Mouse (Mus musculus) kidney, postnatal 4 days (tissue): ENCODE measurements around the gene Meox2.
A peak's percentile ranks its signal among the peaks of the same experiment; 100 is the strongest.
"Not testable (repeated sequence)": the region's sequence is repeated elsewhere in the genome, so short reads cannot be mapped to it uniquely, and the experiment has no call there.

Source experiments
- DNase-seq, 2 experiments: peaks; one replicate each; pipeline ENCODE4 v3.0.0; 2021; ENCODE audit warnings: mixed read lengths in 2 of 2

Meox2 gene

DNA sequence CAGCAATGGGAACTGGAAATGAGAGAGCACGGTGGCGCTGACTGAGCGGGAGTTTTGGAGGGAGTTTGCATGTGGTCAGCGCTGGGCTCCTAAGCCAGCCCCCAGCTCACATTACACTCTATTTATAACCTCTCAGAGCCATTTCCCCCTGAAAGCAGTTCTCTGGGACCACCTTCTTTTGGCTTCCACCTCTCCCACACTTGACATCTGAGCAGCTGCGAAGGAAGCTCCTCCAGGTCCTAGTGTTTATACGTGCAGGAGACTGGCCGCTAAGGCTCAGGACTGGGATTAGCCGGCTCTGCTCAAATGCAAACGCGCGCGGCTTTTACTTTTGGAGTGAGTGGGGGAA lies at the start of gene Meox2:
Meox2 (plus strand) TSS at position 151 of the 349 bp plus-strand sequence.
- DNase-seq: peak; percentile 57 to 68

DNA sequence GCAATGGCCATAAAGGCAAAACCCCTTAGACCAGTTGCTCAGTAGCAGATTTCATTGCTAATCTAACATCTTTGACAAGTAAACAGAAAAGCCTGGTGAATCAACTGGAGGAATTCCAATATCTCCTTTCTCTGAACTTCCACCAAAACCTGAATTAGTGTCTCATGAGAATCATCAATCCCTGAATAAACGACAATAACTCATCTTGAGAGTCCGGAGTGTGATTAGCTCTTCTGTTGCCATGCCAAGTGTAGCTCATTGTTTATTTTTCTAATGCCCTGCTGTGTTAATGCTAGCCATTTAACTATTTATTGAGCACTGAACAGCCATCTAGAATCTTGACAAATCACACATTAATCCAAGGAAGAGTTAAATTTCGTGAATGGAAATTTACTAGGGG lies 35.7 kb upstream of the Meox2 start:
- no peak for DNase-seq

DNA sequence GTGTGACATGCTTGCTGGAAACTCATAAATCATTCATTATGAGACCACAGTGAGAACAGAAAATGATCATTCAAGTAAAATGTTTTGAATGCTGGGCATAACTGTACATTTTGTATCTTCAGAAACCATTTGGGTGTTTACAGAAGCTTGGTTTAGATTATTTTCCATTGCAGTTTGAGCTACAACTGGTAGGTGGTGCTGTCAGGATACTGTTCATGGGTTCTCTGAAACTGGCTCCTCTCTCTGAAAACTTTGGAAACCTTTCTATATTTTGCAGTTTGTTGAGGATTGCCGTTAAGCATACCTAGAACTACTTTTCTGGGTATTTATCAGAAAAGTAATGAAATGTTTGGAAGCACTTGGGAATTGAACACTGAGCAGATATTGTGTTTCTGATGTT lies 31.0 kb upstream of the Meox2 start:
- DNase-seq: no peak

DNA sequence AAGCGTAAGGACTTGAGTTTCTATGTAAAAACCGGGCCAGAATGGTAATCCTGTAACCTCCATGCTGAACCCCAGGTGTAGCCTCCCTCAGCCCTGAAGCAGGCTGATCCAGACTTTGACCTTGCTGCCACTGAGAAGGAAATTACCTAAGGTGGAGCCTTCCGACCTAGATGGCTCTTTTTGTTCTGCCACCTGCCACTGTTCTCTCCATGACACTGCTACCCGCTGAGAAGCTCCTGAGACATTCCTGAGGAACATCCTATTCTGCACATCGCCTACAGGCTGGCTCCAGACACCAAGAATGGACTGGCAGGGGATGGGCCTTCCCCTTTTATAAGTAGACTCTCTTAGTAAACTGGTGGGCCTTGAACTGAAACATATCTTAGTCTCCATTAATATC lies 28.3 kb upstream of the Meox2 start:
- DNase-seq: not testable (repeated sequence)

DNA sequence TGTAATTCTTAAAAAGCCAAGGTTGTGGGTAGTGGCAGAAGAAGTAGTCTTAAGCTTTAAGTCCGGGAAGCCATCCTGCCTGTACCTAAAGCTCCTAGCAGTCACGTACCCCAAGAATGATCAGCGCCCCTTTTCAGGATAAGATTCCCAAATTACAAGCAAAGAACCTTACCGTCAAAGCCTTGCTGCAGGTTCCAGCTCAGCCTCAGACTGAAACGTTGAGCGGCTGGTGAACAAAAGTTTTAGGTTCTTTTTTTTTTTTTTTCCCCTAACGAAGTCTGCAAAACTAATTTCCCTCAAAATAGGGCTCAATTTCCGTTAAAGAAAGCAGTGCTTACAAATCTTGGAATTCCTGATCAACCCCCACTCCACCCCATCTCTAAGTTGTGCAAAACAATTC lies 1.8 kb upstream of the Meox2 start:
- DNase-seq: no peak

DNA sequence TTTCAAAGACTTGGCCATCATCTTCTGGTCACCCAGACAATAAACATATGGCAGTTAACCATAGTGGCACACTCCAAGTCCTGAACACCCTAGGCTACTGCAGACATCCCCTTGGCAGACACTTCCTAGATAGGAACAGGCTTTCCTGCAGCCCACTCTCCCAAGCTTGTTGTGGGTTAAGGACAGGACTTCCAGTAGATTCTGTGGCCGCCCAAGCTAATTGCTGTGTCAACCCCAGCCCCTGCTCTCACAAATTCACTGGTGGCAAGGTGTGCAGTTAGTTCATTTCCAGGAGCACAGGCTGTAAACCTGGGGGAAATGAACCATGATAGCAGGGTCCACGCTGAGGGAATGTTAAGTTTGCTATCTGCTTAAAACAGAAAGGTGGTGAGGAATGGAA lies 1.2 kb upstream of the Meox2 start:
- DNase-seq: no peak

DNA sequence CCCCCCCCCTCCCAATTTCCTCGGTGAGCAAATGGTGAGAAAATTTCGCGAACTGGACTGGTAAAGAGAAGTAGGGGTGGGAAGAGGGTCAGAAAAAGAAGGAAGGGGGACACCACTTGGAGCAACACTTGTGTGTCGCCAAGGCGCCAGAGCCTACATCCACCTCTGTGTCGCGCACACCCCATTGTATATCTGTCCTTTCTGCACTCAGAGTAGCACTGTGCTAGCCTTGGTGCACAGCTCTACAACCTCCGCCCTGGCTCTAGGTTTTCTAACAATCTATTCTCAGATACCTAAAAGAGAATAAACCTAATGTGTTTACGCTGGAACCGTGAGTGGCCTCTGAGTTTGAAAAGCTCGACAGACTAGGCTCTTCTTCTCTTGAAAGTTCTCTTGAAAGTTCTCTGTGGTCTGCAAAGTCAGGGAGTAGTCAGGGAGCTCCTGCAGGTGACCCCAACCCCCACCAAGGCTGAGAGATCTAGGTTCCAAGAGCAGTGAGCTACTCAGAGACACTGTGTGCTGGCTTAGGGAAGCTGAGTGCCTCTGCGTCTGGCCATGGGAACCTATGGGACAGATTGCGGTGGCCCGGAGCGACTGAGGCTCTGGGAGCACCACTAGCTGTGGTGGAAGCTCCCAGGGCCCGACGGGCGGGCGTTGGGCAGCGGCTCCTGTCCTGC lies 489 bp upstream of the Meox2 start:
- no peak for DNase-seq

DNA sequence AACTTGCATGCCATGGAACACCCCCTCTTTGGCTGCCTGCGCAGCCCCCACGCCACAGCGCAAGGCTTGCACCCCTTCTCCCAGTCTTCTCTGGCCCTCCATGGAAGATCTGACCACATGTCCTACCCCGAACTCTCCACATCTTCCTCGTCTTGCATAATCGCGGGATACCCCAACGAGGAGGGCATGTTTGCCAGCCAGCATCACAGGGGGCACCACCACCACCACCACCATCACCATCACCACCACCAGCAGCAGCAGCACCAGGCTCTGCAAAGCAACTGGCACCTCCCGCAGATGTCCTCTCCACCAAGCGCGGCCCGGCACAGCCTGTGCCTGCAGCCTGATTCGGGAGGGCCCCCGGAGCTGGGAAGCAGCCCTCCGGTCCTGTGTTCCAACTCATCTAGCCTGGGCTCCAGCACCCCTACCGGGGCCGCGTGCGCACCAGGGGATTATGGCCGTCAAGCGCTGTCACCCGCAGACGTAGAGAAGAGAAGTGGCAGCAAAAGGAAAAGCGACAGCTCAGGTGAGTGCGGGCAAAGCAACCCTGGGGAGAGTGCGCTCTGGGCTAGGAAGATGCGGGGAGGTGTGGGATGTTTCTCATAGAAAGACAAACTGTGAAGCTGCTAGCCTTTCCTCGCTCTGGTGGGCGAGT lies 606 bp downstream of the Meox2 start:
- DNase-seq: peak; percentile 34 to 46

DNA sequence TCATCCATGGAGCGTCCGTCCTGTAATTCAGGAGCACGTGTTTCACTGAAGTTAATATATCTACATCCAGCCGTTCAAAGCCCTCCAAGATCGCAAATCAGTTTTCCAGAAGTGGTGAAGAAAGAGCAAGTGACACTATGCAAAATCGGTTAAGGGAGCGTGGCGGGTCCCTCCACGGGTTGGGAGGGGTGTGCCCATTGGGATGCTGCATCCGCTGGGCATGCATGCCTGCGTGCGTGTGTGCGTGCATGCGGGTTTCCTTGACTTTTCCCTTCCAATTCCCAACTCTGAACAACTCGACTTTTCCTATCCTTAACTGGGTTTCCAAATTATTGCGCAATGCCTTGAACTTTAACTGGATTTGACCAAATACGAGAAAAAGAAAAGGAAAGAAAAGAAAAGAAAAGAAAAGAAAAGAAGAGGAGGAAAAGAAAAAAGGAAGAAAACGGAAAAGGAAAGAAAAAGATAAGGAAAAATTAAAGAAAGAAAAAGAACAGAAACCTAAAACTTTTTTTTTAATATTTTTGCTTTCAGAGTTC lies 1.2 kb downstream of the Meox2 start:
- DNase-seq: peak in 1 of 2 experiments; percentile 5

DNA sequence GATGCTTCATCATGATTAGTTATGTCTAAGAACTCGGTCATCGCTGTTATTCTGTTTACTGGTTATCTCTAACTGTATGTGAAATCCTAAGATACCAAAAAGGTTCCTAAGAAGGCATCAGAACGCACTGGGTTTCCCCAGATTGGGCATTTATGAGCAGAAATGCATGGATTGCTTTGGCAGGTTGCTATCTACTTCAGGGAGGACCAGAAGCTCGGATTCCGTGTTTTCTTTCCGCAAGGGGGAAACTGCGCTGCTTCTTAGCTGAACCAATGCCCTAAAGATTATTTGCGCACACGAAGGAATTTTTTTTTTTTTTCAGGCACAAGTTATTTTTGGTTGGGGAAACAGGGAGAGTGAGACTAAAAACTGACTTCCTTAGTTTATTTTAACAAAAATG lies 2.6 kb downstream of the Meox2 start:
- no peak for DNase-seq

DNA sequence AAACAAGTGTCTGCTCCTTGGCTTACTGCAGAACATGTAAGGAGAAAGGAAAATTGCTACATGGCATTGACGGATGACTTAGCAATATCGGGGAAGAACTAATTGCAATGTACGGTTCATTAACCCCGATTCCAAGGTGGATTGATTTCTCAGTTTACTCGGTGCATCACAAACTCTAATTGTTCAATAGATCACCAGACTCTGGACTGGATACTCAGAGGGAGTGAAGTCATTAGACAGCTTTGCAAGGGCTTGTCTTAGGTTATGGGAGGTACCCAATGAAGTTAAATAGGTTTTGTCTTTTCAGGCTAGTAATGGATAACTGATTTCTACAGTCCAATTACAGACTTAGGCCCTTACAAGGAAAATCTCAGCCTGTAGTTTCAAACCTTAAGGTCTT lies 10.9 kb downstream of the Meox2 start:
- no peak for DNase-seq

DNA sequence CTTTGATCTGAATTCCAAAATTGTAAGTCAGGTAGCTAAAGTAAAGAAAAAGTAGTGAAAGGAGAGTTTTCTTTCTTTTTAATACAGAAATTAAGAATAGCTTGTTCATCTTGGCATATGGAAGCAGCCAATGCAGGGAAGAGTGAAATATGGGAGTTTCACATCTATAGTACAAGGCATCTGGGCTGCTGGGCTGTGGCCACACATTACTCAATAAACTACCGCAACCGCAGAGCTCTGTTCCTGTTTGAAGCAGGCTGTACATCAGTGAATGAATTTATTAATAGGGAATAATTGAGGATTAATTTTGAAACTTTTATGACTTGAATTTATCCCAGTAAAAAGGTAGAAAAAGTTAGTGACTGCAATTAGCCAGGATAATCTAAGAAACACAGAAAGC lies 15.4 kb downstream of the Meox2 start:
- DNase-seq: no peak

DNA sequence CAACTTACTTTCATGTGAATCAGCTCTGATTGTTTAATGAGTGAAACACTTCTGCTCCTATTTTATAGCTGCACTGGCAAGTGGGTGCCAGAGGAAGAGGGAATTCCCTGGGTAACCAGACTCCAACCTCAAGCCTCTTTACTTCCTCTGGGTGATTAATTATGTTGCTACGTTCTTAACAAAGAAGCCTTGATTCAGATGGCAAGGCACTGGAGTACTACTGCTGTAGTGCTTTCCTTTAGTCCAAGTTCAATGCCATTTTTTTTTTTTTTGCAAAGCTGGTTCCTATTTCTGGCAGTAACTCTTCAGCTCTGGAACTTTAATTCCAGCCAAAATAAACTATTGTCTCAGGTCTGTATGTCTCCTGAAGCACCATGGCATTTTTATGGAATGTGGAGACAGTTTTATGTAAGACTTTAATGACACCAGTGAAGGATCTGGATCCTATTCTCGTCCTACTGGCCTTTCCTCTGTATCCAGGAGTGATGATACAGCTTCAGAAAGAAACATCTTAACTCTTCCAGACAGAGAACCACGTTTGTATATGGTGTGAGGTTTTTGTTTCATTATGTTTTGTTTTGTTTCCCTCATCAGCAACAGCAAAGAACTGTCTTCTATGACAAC lies 33.9 kb downstream of the Meox2 start:
- DNase-seq: no peak

DNA sequence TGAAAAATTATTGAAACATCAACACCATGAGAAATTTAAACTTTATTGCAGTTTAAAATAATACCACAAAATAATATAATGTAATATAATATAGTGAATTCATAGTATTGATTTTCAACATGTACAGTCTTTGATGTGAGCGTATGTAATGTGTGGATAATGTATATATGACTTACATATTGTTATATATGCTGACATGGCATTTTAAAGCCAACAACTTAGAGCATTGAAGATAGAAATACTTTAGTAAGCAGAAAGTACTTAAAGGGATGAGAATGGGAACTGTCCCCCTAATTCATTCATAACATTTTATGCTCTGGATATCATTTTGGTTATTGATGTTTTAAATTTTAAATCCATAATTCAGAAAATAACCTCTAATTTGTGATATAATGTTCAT lies 35.5 kb downstream of the Meox2 start:
- no peak for DNase-seq

DNA sequence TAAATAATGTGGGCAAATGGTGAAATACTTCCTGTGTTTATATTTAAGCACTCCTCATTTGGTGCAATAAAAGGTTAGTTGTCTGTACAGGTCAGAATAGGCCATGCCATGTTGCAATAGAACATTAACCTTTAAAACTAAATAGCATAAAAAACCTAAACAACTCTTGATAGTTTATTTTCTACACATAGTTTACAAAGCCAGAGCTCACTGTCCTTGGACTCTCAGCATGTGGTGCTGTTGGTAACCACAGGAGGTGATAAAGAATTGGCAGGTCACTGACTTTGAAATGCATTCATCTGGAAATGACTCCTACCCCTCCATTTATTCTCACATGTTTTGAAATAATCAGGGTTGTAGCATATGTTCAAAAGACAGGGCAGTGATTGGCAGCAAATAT lies 59.4 kb downstream of the Meox2 start:
- DNase-seq: no peak

DNA sequence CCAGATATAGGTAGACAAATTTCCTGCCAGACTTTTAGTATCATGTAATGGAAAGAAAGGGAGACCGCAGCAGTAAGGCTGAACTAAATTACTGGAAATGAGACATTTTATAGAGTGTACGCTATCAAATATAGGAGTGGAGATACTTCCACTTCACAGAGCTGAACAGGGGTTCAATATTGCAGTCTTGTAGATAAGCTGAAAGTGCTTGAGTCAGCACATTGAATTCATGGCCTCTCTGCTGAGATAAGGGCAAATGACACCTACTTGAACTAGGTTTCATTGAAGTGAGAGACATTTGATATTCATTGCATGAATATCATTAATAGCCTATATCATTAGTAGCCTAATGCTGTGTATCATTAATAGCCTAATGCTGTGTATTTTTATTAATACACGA lies 65.0 kb downstream of the Meox2 start:
- no peak for DNase-seq

DNA sequence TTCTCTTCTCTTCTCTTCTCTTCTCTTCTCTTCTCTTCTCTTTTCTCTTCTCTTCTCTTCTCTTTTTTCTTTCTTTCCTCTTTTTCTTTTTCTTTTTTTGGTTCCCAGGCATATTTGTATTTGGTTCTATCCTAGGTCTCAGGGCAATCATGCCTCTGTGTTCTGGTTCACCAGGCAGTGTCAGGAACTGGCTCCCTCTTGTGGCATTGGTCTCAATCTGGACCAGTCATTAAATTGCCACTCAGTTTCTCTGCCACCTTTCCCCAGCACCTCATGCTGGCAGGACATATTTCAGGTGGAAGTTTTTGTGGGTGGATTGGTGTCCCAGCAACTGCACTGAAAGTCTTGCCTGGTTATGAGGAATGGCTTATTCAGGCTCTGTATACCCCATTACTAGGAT lies 75.3 kb downstream of the Meox2 start:
- DNase-seq: peak; percentile 38 to 49

DNA sequence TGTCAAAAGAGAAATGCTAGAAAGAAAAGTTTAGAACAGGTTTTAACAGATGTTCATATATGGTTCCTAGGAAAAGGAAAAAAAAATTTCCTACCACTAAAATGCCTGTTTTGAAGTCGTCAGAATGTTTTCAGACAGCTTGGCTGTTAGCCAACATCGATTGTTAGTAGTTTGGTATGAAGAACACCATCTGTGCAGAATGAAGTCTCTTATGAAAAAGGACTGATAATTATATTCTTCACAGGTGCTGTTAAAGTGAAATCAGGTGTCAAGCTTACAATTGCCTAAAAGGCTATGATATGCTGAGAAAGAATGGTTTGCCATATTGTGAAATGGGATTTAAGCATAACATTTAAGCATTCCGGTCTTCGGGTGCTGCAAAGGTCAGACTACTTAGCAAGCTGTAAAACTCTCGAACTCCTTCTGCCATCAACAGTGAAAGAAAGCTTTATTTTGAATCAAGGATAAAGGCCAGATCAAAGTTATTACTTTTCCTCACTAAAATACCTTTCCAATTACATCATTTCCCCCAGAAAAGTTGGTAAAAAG lies 80.7 kb downstream of the Meox2 start:
- no peak for DNase-seq
